Mouse (Mus musculus) hematopoietic stem cell, adult 5-6 weeks (primary cell): Measurements from ENCODE around the gene Egfl7. TPM values are rescaled to one million over a fixed set of nuclear protein-coding genes. Genes with fewer than 3 reads are reported as not detected.
A peak's percentile ranks its signal among the peaks of the same experiment; 100 is the strongest.

Experiments used
- ATAC-seq, 2 experiments: fragments of 125-278 bp in 1 of 2; replicated peaks in 1 of 2; 2 replicates each; pipeline ENCODE4 v1.8.0; 2016 to 2017; ENCODE audit warnings: inconsistent platforms in 2 of 2, mild to moderate bottlenecking in 2 of 2, moderate number of reproducible peaks in 2 of 2, low read depth in 1 of 2, moderate TSS enrichment in 1 of 2; ENCODE audit not compliant: low FRiP score in 2 of 2, poor library complexity in 2 of 2, severe bottlenecking in 2 of 2, insufficient read depth in 1 of 2, low TSS enrichment in 1 of 2
- total RNA-seq: library from RNA; stranded (forward); fragments of 172-1452, 232-1000 nt; gene quantifications from 2 replicates; pipeline ENCODE4 v1.2.3, GENCODE M21; 2017

Egfl7 gene
- 145 and 179 TPM in 2 replicates for total RNA-seq

DNA sequence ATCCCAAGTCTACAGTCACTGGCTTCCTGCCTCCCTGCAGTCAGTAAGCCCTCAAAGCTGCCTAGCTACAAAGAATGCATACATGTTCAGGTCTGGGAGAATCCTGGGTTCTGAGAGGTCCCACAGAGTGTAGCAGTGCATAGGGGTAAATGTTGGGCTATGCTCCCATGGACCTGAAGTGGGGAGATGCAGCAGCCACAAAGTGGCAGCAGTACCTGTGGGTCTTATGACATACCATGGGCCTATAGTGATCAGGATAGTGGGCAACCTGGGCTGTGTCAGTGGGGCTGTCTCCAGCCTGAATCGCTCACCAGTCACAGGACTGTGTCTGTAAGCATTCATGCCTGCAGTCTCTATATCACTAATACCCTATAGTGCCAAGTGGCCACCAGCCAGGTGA is at the start of gene Egfl7:
Gene Egfl7 (plus strand): TSS at position 301 of the 400 bp plus-strand sequence.
- ATAC-seq, result no peak

DNA sequence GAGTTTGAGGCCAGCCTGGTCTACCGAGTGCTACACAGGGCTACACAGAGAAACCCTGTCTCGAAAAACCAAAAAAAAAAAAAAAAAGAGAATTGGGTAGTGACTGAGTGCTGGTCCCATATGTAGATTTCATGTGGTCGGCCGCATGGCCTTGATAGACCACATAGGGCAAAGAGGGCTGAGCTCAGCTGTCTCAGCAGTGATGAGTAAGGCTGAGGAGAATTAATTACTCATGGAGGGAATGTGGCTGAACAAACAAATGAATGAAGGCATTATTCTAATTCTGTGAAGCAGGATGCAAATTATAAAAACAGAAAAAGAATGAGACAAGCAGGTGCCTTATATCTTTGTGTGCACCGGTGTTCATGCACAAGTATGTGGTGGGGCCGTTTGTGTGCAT is 48.0 kb upstream of the Egfl7 start:
- ATAC-seq, result no peak

DNA sequence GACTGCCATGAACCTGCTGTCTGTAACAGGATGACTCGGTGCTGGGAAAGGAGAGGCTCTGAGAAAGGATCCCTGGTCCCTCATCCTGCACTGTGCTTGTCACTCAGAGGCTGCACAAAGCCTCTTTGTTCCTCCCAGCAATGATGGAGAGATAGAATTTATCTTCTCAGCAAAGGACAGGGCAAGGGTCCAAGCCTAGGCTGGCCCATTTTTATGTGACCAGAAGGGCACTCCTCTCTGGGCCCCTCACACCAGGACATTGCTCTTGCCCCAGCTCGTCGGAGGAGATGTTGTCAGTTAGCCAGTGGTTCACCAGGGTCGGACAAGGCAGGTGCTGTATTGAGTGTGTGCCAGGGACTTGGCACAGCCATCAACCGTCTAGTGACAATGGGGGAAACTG is 46.6 kb upstream of the Egfl7 start:
- ATAC-seq, result no peak

DNA sequence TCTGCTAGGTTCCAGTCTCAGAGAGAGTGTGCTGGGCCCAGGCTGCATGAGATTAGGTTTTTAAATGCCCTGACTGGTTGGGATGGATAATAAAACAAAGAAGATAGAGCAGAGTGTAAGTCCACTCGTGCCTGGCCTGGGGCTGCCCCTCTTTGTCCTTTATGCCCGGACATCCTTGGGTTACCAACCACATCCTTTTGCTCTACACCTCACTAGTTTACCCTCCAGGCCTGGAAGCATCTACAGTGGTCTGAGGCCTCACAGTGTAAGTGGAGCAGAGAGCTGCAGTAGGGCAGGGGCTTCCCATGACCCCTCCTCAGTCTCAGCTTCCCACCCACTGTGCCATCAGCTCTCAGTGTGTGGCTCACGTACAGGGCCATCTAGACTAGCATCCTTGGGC is 45.7 kb upstream of the Egfl7 start:
- ATAC-seq, result no peak

DNA sequence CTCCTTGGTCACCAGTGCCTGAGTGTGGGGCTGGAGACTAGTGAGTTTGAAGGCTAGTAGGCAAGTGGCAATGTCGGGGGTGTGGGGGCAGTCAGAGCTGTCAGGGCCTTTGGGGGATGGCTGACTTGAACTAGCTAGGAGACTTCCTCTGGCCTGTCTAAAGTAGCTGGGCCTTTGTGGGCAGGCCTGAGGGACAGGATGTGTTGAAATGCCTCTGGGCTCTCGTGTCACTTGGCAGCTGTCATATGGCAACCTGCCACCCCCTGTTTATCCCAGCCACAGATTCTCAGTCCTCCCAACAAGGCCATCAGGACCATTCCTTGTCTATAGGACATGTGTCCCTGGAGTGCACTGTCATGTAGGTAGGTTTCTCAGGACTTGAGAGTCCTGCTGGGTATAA is 45.2 kb upstream of the Egfl7 start:
- peak; percentile 37 to 65; a peak in 2 of 4 replicates for ATAC-seq

DNA sequence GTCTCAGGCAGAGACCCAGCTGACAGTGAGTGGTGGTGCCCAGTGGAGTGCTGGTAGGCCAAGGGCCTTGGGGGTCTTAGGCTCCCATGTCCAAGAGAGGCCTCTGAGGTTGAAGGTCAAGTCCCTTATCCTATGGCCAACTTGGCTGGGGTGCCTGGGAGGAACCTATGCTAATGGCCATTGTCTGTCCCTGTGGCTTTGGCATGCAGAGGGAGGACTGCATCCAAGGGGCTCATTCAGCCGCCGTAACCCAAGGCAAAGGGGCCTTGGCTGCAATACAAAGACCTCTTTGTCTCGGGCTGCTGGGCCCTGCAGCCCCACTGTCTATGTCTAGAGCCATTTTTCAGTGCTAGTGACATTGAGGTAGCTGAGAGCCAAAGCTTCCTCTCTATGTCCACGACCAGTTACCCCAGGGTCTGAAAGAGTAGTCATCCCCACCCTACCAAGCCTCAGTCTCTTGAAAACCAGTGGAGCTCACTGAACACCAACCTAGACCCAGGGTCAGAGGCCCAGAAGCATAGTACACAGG is 44.2 kb upstream of the Egfl7 start:
- ATAC-seq, result no peak

DNA sequence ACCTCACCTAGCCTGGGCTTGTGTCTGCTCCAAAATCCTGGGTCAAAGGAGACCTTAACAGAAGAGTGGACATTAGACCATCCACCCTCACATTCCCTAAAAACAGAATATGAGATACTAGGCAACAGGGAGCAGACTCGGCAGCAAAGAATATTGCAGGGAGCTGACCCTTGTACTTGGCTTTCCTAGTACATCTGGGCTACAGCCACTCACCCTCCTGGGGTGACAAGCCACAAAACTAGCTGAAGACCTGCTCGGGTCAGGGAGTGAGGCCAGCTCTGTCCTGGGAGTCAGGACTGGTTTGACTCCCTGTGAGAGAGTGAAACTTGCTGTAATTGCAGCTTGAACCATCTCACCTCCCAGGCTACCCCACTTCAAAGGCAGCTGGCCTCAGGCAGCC is 40.3 kb upstream of the Egfl7 start:
- no peak for ATAC-seq

DNA sequence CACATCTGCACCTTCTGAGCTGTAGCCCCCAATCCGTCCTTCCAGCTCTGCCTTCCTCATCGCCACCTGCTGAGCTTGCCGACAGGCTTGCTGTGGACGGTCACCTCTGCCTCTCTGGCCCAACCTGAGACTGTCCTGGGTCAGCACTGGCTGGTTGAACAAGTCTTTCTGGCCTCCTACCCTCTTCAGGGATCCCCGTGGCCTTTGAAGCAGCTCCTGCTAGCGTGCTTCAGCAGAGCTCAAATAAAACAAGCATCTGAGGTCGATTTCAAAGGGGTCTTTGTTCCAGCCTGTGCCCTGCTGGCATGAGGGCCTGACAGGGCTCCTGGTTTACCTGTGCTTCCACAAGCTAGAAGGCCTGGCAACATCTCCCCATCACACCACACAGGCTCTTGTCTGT is 39.1 kb upstream of the Egfl7 start:
- no peak for ATAC-seq

DNA sequence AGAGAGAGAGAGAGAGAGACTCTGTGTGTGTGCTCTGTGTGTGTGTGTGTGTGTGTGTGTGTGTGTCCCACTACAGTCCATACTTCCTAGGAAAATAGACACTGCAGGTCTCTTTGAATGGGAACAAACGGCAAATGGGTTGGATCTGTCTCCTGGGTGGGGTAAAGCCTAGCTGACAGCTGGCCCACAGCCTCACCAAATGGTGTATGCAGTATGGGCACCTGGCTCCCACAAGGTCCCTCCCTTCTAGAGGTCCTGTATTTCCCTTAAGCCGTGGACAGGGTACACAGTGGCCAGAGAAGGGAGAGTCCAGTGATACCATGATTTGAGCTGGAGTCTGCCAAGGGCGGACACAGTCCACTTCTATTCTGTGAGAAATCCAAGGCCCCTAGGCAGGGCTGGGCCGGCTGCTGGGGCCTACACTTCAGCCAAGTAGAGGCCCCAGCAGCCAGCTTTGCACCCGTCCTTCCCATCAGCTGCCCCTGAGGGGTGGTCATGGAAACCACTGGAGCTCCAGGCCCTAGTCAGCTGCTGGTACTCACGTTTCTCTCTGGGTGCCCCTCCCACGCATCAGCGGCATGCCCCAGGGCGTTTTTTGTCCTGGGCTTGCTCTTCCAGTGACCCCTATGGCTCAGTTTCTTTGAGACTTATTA is 38.4 kb upstream of the Egfl7 start:
- ATAC-seq, result no peak

DNA sequence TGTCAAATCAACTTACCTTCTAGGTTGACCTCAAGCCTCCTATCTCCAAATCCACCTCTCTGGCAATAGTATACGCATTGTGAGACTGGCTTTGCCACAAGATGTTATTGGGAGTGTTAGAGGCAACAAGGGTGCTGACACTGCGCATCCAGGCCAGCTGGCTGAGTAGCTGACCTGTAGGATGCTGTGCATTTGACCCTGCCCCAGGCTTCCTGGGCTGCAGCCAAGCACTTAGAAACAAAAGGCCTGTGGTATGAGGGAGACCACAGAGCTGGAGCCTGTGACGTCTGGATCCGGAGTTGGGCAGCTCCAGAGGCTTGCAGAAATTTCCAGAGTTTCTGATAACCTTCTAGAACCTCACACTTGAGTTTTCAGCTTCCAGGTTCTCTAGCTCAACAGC is 36.7 kb upstream of the Egfl7 start:
- ATAC-seq, result no peak

DNA sequence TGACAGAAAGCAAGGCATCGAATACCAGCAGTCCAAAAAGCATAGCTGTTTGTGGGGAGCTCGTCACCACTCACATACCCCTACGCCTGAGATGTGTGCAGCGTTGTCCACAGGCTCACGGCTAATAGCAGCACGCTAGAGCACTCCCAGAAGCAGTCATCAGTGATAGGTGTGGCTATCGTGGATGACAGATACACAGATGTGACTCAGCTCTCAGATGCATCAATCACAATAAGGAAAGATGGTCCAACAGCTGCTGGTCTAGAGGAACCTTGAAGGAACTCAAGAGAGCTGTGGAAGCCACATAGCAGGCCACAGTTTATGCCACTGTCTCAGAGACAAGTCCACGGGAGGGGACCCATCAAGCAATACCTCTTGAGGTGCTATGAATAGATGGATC is 36.0 kb upstream of the Egfl7 start:
- no peak for ATAC-seq

DNA sequence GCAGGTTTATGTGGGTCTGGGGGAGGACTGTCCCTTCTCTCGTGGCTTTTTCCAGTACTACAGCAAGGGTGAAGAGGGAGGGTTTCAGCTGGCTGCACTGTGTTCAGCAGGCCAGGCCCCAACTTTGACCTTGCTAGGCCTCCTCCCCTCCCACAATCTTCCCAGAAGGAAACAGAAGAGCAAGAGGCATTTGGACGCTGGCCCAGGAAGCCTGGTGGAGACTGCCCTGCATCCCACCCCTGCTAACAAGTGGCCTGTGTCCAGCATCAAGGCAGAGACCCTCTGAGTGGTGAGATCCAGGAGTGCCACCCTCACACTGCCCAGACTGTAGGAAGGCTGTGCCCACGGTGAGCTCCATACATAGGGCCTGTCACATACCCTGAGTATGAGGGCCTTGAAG is 35.5 kb upstream of the Egfl7 start:
- ATAC-seq, result no peak

DNA sequence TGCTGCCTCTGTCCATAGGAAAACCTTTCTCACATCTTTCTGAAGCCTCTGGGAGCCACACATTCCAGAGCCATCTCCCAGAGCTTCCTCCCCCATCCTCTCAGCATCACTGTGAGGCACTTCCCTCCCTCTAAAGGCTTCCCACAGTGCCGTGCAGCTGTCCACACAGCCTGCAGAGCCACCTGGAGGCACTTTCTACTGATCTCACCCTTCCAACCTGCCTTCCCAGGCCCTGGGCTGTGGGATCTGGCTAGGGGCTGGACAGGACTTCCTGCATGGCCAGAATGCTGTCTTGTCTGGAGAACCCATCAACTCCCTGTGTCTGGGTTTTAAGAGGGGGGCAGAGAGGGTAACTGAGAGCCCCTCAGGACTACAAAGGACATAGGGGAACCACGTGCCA is 32.3 kb upstream of the Egfl7 start:
- ATAC-seq, result no peak

DNA sequence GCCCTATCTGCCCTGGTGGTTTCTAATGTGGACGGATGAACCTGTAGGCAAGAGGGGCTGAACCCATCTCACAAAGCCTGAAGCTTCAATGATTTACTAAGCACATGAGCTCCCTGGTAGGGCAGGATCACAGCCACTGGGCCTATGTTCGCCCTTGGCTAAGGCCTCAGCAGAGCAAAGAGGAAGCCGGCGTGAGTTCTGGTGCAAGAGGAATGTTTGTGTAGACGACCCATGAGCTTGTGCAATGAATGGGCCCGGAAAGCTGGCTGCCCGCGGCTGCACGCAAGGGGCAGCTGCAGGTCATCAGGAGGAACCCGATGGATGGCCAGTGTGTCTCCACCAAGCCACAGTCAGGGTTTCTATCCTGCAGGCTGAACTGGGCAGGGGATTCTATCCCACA is 30.0 kb upstream of the Egfl7 start:
- ATAC-seq, result peak; percentile 42 to 59; a peak in 3 of 4 replicates

DNA sequence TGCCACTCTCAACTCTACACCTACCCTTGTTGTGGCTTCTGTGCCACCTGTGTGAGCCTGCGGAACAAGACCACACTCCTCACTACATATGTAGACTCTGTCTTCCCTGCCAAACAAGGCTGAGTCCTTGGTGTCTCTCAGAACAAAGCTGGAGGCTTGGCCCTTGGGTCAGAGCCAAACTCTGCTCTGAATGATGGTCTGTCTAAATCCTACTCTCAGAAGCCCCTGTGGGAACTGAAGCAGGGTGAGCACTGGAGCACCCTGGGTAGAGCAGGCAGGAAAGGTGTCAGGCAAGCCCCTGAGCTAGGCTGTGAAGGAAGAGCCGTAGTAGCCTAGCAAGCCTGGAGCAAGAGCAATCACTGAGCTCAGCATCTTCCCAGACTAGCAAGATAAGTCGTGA is 29.6 kb upstream of the Egfl7 start:
- no peak for ATAC-seq

DNA sequence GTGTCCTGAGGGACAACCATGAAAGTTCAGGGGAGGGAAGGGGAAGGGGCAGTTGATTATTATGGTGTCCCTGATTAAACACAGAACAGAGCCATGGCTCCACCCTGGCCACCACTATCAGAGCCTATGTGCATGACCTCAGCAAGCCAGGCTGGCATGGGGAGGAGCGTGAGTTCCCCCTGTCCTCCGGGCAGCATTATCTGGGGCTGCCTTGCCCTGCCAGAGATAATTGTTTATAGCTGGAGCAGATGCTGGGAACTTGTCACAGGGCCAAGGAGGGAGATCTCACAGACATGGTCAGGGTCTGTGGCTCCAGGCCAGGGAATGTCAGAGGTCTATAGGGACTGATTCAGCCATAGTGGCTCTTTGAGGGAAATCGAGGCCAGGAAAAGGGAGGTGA is 29.0 kb upstream of the Egfl7 start:
- no peak for ATAC-seq

DNA sequence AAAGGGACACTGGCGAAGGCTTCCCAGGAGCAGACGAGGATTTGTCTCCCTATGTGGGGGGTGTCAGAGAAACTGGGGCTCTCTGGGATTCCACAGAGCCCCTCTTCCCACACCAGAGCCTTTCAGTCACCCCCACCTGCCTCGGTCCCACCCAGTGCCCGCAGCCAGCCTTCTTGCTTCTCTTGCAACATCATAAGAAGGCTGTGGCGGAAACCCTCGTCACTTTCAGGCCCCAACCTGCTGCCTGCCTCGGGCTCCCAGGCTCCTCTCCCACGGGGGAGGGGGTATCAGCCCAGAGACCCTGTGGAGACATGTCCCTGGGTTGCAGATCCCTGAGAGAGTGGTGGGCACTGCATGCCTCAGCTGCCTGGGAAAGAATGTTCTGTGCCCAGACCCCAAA is 28.4 kb upstream of the Egfl7 start:
- ATAC-seq, result no peak

DNA sequence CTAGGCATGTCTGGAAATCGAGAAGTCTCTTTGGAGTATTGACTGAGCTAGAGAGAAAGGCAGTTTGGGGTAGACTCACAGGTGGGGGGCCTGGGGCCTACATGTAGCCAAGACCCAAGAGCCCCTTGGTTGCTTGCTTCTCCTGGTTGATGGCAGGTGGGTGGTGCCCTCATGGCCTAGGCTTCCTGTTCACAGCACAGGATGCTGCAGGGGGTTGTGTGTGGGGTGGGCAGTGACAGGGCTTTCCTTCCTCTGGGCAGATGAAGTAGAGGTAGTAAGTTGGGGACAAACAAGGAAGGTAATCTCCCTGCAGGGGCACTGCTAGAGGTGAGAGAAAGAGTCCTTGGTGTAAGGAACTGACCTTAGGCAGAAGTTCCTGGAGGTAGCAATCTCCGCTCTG is 27.7 kb upstream of the Egfl7 start:
- peak; percentile 34 to 60 for ATAC-seq

DNA sequence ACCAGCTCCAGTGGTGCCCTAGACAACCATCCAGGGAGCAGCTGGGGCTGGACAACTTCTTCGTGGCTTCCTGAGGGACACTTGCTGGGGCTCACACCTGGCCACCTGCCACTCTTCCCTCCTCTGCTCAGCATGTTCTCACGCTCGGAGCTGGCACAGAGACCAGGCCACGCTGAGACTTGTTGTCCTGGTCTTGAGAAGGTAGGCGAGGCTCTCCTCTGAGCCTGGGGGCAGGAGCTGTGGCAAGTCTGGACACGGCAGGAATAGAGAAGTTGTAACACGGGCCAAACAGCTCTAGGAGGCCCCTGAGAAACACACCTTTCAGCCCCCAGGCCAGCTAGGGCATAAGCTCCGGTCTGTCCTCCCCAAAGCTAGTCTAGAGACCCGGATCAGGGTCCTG is 25.9 kb upstream of the Egfl7 start:
- no peak for ATAC-seq
